Mouse (Mus musculus): ENCODE results near the gene Fbxw9. TPM values are rescaled to one million over a fixed set of nuclear protein-coding genes. Genes with fewer than 3 reads are reported as not detected.

Gene Fbxw9
- polyA plus RNA-seq (2015; fragmentation: Nextera tagmentation; extraction: Ambion mirVana): 61.7 and 64.3 TPM in 2 replicates

GRCm38 (mm10) chr8:85059879-85060616 is at the start of gene Fbxw9:
TSS of gene Fbxw9 (plus strand) at chr8:85060055.
- WGBS: 2% methylated on average over 53 of the region's 53 CpGs
- peak within 1 kb of the TSS; percentile 84 for H3K4me2 ChIP-seq (replicated peaks)

GRCm38 (mm10) chr8:85011242-85011641 is 48.6 kb upstream of the Fbxw9 start:
- Histone ChIP-seq H3K27ac (no peak overlapping the region), H3K36me3 (no peaks in the 10 kb centered on the region), H3K9ac (replicated peaks) (no peak overlapping the region), H3K4me1 (replicated peaks) (peaks cover 7% of the 10 kb centered on the region; the same call in 1 of the 2 replicates), H3K9me3 (no peaks in the 10 kb centered on the region), H3K4me3 (replicated peaks) (no peak overlapping the region), H3K27me3 (peaks cover 72% of the 10 kb centered on the region), H3K4me2 (replicated peaks) (no peak overlapping the region)
- 15% methylated on average over 28 of the region's 28 CpGs for WGBS
- ATAC-seq: no peak

More at GRCm38 (mm10) chr8:85059879-85060616, at the start of gene Fbxw9:
- H3K36me3 ChIP-seq: peaks cover 45% of the 10 kb centered on the region
- peak within 1 kb of the TSS; percentile 77 for H3K9ac ChIP-seq (replicated peaks)
- peak within 1 kb of the TSS; percentile 22; the same call in 1 of the 2 replicates for H3K27ac ChIP-seq
- ATAC-seq: peak; percentile 95
- peak within 1 kb of the TSS; percentile 92 for H3K4me3 ChIP-seq (replicated peaks)
- no peaks in the 10 kb centered on the region for H3K9me3 ChIP-seq
- peaks cover 24% of the 10 kb centered on the region for H3K4me1 ChIP-seq (replicated peaks)
- H3K27me3 ChIP-seq: no peaks in the 10 kb centered on the region

DNA sequence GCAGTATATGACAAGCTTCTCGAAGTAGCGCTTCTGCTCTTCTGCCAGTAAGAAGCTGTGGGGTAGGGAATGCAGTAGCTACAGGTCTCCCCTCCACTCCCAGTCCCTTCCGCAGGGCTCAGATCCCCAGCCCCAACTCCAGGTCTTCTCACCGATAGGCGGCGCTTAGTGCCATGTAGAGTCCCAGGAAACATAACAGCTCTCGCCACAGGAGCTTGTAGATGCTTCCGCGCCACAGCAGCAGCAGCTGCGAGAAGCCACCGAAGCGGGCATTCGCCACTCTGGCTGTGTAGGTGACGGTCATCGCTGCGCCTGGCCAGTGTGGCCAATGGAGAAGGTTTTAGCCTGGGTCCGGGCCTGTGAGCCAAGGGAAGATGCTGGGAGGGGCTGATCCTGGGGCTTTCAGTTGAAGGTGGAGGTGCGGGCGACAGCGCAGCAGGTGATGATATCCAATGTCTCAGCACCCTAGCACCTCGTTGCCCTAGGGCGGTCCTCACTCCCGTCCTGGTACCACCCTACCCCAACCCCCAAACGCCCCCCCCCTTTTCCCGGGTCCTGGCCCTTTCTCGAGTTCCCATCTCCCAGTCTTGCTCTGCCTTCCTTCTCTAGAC is 46.5 kb upstream of the Fbxw9 start:
- ATAC-seq: peak; percentile 75
- peaks cover 15% of the 10 kb centered on the region for H3K36me3 ChIP-seq
- WGBS: 6% methylated on average over 26 of the region's 26 CpGs
- no peak overlapping the region for H3K27ac ChIP-seq
- H3K4me1 ChIP-seq (replicated peaks): peaks cover 11% of the 10 kb centered on the region; the same call in 1 of the 2 replicates
- peaks cover 57% of the 10 kb centered on the region for H3K27me3 ChIP-seq
- H3K4me3 ChIP-seq (replicated peaks): peak overlapping the region; percentile 34
- peak overlapping the region; percentile 67 for H3K4me2 ChIP-seq (replicated peaks)
- peak overlapping the region; percentile 62; the same call in 1 of the 2 replicates for H3K9ac ChIP-seq (replicated peaks)
- H3K9me3 ChIP-seq: no peaks in the 10 kb centered on the region

- peak within 1 kb of the TSS; percentile 34 for H3K4me3 ChIP-seq (replicated peaks)
- H3K4me1 ChIP-seq (replicated peaks): peaks cover 11% of the 10 kb centered on the region; the same call in 1 of the 2 replicates
- peak within 1 kb of the TSS; percentile 67 for H3K4me2 ChIP-seq (replicated peaks)
- peak within 1 kb of the TSS; percentile 62; the same call in 1 of the 2 replicates for H3K9ac ChIP-seq (replicated peaks)
- no peaks in the 10 kb centered on the region for H3K9me3 ChIP-seq
- no peak within 1 kb of the TSS for H3K27ac ChIP-seq
- H3K36me3 ChIP-seq: peaks cover 26% of the 10 kb centered on the region
- H3K27me3 ChIP-seq: peaks cover 48% of the 10 kb centered on the region
- ATAC-seq: no peak
- 60% methylated on average over 1 of the region's 2 CpGs for WGBS
Observed at GRCm38 (mm10) chr8:85014431-85014830, 45.4 kb upstream of the Fbxw9 start, which contains the start of gene Best2. TSS of gene Best2 (minus strand) at chr8:85014531.

GRCm38 (mm10) chr8:85016724-85017123 is 43.1 kb upstream of the Fbxw9 start:
- H3K4me1 ChIP-seq (replicated peaks): peaks cover 14% of the 10 kb centered on the region; the same call in 1 of the 2 replicates
- WGBS: 68% methylated on average over 10 of the region's 10 CpGs
- no peaks in the 10 kb centered on the region for H3K9me3 ChIP-seq
- H3K27me3 ChIP-seq: peaks cover 32% of the 10 kb centered on the region
- H3K27ac ChIP-seq: no peak overlapping the region
- H3K36me3 ChIP-seq: peaks cover 49% of the 10 kb centered on the region
- H3K4me3 ChIP-seq (replicated peaks): no peak overlapping the region
- no peak for ATAC-seq
- no peak overlapping the region for H3K4me2 ChIP-seq (replicated peaks)
- H3K9ac ChIP-seq (replicated peaks): no peak overlapping the region

DNA sequence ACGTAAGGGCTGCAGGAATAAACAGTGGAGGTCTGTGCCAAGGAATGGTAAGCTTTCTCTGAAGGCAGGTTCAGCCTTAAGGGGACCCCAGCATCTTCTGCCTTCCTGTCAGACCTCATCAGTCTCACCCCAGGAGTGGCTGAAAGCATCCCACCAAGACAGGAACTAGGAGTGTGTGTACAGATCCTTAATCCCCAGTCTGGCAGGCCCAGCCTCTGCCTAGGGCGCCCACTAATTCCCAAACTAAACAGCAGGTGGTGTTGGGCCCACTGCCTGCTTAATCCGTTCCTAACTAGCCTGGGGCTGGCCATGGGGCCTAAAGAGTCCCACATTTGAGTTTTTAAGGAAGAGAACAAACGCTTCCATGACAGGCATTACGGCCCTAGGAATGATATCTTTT is 42.6 kb upstream of the Fbxw9 start:
- WGBS: 26% methylated on average over 5 of the region's 5 CpGs
- peaks cover 54% of the 10 kb centered on the region for H3K36me3 ChIP-seq
- H3K9ac ChIP-seq (replicated peaks): no peak overlapping the region
- no peak overlapping the region for H3K4me3 ChIP-seq (replicated peaks)
- H3K4me1 ChIP-seq (replicated peaks): peaks cover 14% of the 10 kb centered on the region; the same call in 1 of the 2 replicates
- H3K27ac ChIP-seq: no peak overlapping the region; the same call in 1 of the 2 replicates
- 0 out of 2 replicates have a peak, but pooled peaks have one; percentile 15 for ATAC-seq
- no peak overlapping the region for H3K4me2 ChIP-seq (replicated peaks)
- H3K9me3 ChIP-seq: no peaks in the 10 kb centered on the region
- peaks cover 27% of the 10 kb centered on the region for H3K27me3 ChIP-seq

DNA sequence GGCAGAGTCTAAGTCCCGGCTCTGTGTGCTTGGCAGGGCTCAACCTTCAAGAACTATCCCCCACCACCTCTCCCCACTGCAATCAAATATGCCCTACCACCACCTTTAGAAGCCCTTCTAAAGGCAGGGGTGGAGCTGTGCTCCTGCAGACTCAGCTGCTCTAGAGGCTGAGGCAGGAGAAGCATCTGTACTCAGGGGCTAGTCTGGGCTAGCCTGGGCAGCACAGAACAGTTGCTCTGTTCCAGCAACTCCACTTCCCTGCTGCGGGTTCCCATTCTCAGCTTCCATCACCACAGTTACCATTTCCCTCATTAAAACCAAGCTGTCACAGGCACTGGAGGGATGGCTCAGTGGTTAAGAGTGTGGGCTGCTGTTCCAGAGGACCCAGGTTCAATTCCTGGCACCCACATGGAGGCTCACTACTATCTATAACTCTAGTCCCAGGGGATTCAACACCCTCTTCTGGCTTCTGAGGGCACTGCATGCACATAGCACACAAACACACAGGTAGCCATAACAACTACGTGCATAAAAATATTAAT is 38.3 kb upstream of the Fbxw9 start:
- Histone ChIP-seq H3K4me2 (replicated peaks) (no peak overlapping the region), H3K4me1 (replicated peaks) (peaks cover 29% of the 10 kb centered on the region), H3K27ac (no peak overlapping the region), H3K36me3 (peaks cover 69% of the 10 kb centered on the region), H3K9ac (replicated peaks) (no peak overlapping the region), H3K4me3 (replicated peaks) (no peak overlapping the region), H3K9me3 (no peaks in the 10 kb centered on the region), H3K27me3 (no peaks in the 10 kb centered on the region)
- no peak for ATAC-seq
- WGBS: 100% methylated on average over 3 of the region's 3 CpGs

GRCm38 (mm10) chr8:85023846-85024245 is 36.0 kb upstream of the Fbxw9 start:
- Histone ChIP-seq H3K4me3 (replicated peaks) (peak overlapping the region; percentile 94), H3K36me3 (peaks cover 49% of the 10 kb centered on the region)
- ATAC-seq: no peak

DNA sequence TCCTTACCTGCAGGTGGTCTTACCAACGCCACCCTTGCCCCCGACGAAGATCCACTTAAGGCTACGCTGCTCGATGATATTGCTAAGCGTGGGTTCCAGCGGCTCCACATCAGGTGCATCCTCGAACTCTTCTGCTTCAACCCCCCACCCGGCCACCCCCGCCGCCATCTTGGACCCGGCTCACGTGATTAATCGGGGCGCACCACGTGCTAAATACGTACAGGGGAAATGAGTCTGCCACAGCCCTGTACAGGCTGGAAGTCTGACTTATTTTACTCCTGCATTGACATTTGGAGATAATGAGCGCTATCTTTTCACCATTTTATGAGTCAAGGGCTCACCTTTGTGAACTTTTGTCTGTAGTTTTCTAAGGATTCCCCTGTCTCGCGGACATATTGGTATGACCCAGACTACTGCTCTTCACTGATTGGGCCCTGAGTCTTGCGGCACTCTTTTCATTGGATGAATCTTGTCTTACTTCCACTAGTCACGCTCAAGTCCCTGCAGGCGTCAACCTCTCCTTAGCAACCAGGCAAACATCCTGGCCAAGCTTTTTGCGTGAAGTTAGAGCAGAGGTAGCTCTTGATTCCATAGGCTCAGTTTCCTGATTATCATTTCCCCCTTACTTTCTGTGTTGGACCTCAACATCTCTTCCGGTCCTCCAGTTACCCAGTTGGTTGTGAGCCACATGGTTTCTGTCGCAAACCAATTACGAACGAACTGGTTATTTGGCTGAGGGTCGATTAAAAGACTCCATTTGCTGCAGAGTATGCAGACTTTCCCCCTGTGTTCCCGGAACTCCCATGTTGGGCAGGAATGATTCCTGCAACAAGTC is 34.5 kb upstream of the Fbxw9 start, which contains the start of gene Asna1:
TSS of gene Asna1 (minus strand) at position 184 of the 835 bp plus-strand sequence.
- Histone ChIP-seq H3K9me3 (no peaks in the 10 kb centered on the region), H3K4me3 (replicated peaks) (peak within 1 kb of the TSS; percentile 94), H3K9ac (replicated peaks) (peak within 1 kb of the TSS; percentile 85), H3K36me3 (peaks cover 45% of the 10 kb centered on the region), H3K4me2 (replicated peaks) (peak within 1 kb of the TSS; percentile 92), H3K4me1 (replicated peaks) (peaks cover 43% of the 10 kb centered on the region), H3K27me3 (no peaks in the 10 kb centered on the region), H3K27ac (peak within 1 kb of the TSS; percentile 89)
- 7% methylated on average over 30 of the region's 30 CpGs for WGBS
- ATAC-seq: peak; percentile 87

More at GRCm38 (mm10) chr8:85023846-85024245, 36.0 kb upstream of the Fbxw9 start:
- Histone ChIP-seq H3K9me3 (no peaks in the 10 kb centered on the region), H3K4me2 (replicated peaks) (peak overlapping the region; percentile 92), H3K27ac (no peak overlapping the region), H3K27me3 (no peaks in the 10 kb centered on the region), H3K4me1 (replicated peaks) (peaks cover 37% of the 10 kb centered on the region), H3K9ac (replicated peaks) (no peak overlapping the region)
- WGBS: 96% methylated on average over 3 of the region's 3 CpGs

DNA sequence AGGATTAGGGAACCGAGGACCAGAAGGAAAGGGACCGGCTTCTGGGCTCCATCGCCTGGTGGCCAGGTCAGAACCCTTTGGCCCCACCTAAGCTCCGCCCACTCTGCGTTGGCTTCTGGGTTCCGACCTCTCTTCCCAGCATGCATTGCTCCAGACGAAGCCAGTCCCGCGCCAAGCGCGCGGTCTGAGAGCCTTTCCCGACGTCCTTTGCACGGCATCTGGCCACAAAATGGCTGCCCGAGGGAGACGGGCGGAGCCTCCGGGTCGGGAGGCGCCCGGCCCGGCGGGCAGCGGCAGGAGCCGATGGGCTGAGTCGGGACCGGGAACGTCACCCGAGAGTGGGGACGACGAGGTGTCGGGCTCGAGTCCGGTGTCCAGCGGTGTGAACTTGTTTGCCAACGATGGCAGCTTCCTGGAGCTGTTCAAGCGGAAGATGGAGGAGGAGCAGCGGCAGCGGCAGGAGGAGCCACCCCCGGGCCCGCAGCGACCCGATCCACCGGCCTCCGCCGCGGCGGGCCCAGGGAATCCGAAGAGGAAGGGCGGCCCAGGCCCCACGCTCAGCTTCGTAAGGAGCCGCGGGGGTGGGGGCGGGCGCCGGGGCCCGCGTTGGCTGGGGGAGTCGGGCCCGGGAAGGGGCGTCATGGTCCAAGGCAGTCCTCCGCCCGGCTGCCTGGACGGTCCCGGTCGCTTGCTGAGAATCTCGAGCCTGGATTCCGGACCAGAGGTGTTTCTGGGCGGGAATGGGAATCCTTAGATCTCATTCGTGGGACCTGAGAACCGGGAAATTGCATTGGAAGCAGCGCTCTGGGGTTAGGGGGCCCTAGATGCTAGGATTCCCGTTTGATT is 33.0 kb upstream of the Fbxw9 start, which contains the start of gene Trir:
TSS of gene Trir (plus strand) at position 154 of the 846 bp plus-strand sequence.
- Histone ChIP-seq H3K9ac (replicated peaks) (peak within 1 kb of the TSS; percentile 99), H3K4me2 (replicated peaks) (peak within 1 kb of the TSS; percentile 92), H3K27me3 (no peaks in the 10 kb centered on the region), H3K36me3 (peaks cover 43% of the 10 kb centered on the region), H3K4me3 (replicated peaks) (peak within 1 kb of the TSS; percentile 99), H3K4me1 (replicated peaks) (peaks cover 40% of the 10 kb centered on the region), H3K9me3 (no peaks in the 10 kb centered on the region), H3K27ac (peak within 1 kb of the TSS; percentile 89)
- ATAC-seq: peak; percentile 75
- under 1% methylated on average over 74 of the region's 75 CpGs for WGBS

Measured in midbrain, embryonic 13.5 days (tissue).